Mouse (Mus musculus) kidney, postnatal 0 days (tissue): Measurements from ENCODE around the gene Gm17657. TPM values are rescaled to one million over a fixed set of nuclear protein-coding genes. Genes with fewer than 3 reads are reported as not detected.

Experiments
- ATAC-seq: fragments of 200-750 bp; cut with Nextera tagmentation; replicated peaks from 2 replicates; pipeline ENCODE4 v1.8.0; 2017; ENCODE audit warnings: low read depth, moderate number of reproducible peaks, moderate TSS enrichment, moderate library complexity; ENCODE audit not compliant: low FRiP score
- DNase-seq: peaks from one replicate; pipeline ENCODE4 v3.0.0-alpha.2; 2016; ENCODE audit warnings: low spot score
- H3K27ac ChIP-seq: fragments of 300-500 bp; sonication (generic); 2 replicates; pipeline ENCODE4 v1.5.1; 2014; ENCODE audit warnings: mild to moderate bottlenecking
- H3K27me3 ChIP-seq: fragments of 300-500 bp; sonication (generic); 2 replicates; pipeline ENCODE4 v1.6.1; 2014; ENCODE audit warnings: low read length, mixed read lengths; ENCODE audit not compliant: insufficient read depth
- H3K36me3 ChIP-seq: fragments of 300-500 bp; sonication (generic); 2 replicates; pipeline ENCODE4 v1.6.1; 2014; ENCODE audit warnings: low read length, mixed read lengths; ENCODE audit not compliant: insufficient read depth
- H3K4me1 ChIP-seq: fragments of 300-500 bp; sonication (generic); replicated peaks from 2 replicates; pipeline ENCODE4 v1.6.1; 2014; ENCODE audit warnings: antibody characterized with exemption, low read length, mixed read lengths; ENCODE audit not compliant: insufficient read depth
- H3K4me2 ChIP-seq: fragments of 300-500 bp; sonication (generic); 2 replicates; pipeline ENCODE4 v1.6.1; 2014; ENCODE audit warnings: mild to moderate bottlenecking, low read length, moderate library complexity, mixed read lengths
- H3K4me3 ChIP-seq: fragments of 300-500 bp; sonication (generic); replicated peaks from 2 replicates; pipeline ENCODE4 v1.5.1; 2014; ENCODE audit warnings: low read depth, low read length
- H3K9ac ChIP-seq: fragments of 300-500 bp; sonication (generic); 2 replicates; pipeline ENCODE4 v1.6.1; 2014; ENCODE audit warnings: low read depth, low read length
- H3K9me3 ChIP-seq: fragments of 300-500 bp; sonication (generic); replicated peaks from 2 replicates; pipeline ENCODE4 v1.6.1; 2016; ENCODE audit warnings: low read length, inconsistent platforms, mixed read lengths
- CTCF ChIP-seq: IDR thresholded peaks from 2 replicates; pipeline ENCODE4 v1.5.1; 2016; ENCODE audit warnings: antibody characterized with exemption, low read depth, mild to moderate bottlenecking, moderate library complexity
- WGBS: fragments of 180-500 bp; shearing (Covaris S2); extraction: QIAGEN DNeasy Blood & Tissue Kit; methylation state at CpG from one replicate; pipeline ENCODE4 v1.1.7; 2014; 5-methylcytosine and 5-hydroxymethylcytosine counted together
- polyA plus RNA-seq: library from polyadenylated mRNA; unstranded; fragments of >200 nt; fragmentation: Nextera tagmentation; extraction: Ambion mirVana; gene quantifications from 2 replicates; pipeline ENCODE4 v1.2.1, GENCODE M21; 2015

Gm17657 gene
- polyA plus RNA-seq, 1 experiment from 2014 or later: not detected

GRCm38 (mm10) chr17:29496211-29497070 lies 53.0 kb downstream of the Gm17657 start:
- H3K27ac ChIP-seq: no peak overlapping the region

GRCm38 (mm10) chr17:29494732-29495076 lies 54.7 kb downstream of the Gm17657 start:
- Histone ChIP-seq H3K9me3 (no peaks in the 10 kb centered on the region), H3K4me3 (no peak overlapping the region), H3K4me1 (peaks cover 6% of the 10 kb centered on the region; the same call in 1 of the 2 replicates), H3K9ac (no peak overlapping the region), H3K27me3 (no peaks in the 10 kb centered on the region), H3K4me2 (no peak overlapping the region), H3K27ac (no peak overlapping the region), H3K36me3 (peaks cover 13% of the 10 kb centered on the region)
- DNase-seq (no peak), ATAC-seq (no peak)
- 59% methylated on average over 7 of the region's 8 CpGs for WGBS
- no peak for TF ChIP-seq CTCF

More at GRCm38 (mm10) chr17:29496211-29497070, 53.0 kb downstream of the Gm17657 start:
- H3K27me3 ChIP-seq: no peaks in the 10 kb centered on the region
- WGBS: 80% methylated on average over 6 of the region's 6 CpGs
- no peak overlapping the region for H3K9ac ChIP-seq
- peaks cover 13% of the 10 kb centered on the region for H3K36me3 ChIP-seq
- no peak overlapping the region for H3K4me2 ChIP-seq
- no peak for TF ChIP-seq CTCF
- peaks cover 6% of the 10 kb centered on the region; the same call in 1 of the 2 replicates for H3K4me1 ChIP-seq
- no peak for DNase-seq
- H3K9me3 ChIP-seq: no peaks in the 10 kb centered on the region
- ATAC-seq: no peak
- no peak overlapping the region for H3K4me3 ChIP-seq

GRCm38 (mm10) chr17:29494062-29494731 lies 55.2 kb downstream of the Gm17657 start:
- H3K4me2 ChIP-seq: no peak overlapping the region
- H3K4me1 ChIP-seq: peaks cover 6% of the 10 kb centered on the region; the same call in 1 of the 2 replicates
- ATAC-seq (no peak), DNase-seq (no peak)
- no peak for TF ChIP-seq CTCF
- WGBS: 63% methylated on average over 10 of the region's 10 CpGs
- H3K27me3 ChIP-seq: no peaks in the 10 kb centered on the region
- H3K4me3 ChIP-seq: no peak overlapping the region
- no peak overlapping the region; the same call in 1 of the 2 replicates for H3K27ac ChIP-seq
- no peaks in the 10 kb centered on the region for H3K9me3 ChIP-seq
- H3K36me3 ChIP-seq: peaks cover 13% of the 10 kb centered on the region
- H3K9ac ChIP-seq: no peak overlapping the region

- Histone ChIP-seq H3K4me1 (peaks cover 6% of the 10 kb centered on the region; the same call in 1 of the 2 replicates), H3K9me3 (no peaks in the 10 kb centered on the region), H3K4me2 (peak overlapping the region; percentile 85), H3K9ac (no peak overlapping the region), H3K4me3 (peak overlapping the region; percentile 96; the same call in 1 of the 2 replicates), H3K27ac (peak overlapping the region; percentile 94; the same call in 1 of the 2 replicates), H3K36me3 (peaks cover 13% of the 10 kb centered on the region), H3K27me3 (no peaks in the 10 kb centered on the region)
- WGBS: 81% methylated on average over 11 of the region's 11 CpGs
- ATAC-seq (no peak), DNase-seq (no peak)
- no peak for TF ChIP-seq CTCF
Observed at GRCm38 (mm10) chr17:29493461-29493980, 55.9 kb downstream of the Gm17657 start.

DNA sequence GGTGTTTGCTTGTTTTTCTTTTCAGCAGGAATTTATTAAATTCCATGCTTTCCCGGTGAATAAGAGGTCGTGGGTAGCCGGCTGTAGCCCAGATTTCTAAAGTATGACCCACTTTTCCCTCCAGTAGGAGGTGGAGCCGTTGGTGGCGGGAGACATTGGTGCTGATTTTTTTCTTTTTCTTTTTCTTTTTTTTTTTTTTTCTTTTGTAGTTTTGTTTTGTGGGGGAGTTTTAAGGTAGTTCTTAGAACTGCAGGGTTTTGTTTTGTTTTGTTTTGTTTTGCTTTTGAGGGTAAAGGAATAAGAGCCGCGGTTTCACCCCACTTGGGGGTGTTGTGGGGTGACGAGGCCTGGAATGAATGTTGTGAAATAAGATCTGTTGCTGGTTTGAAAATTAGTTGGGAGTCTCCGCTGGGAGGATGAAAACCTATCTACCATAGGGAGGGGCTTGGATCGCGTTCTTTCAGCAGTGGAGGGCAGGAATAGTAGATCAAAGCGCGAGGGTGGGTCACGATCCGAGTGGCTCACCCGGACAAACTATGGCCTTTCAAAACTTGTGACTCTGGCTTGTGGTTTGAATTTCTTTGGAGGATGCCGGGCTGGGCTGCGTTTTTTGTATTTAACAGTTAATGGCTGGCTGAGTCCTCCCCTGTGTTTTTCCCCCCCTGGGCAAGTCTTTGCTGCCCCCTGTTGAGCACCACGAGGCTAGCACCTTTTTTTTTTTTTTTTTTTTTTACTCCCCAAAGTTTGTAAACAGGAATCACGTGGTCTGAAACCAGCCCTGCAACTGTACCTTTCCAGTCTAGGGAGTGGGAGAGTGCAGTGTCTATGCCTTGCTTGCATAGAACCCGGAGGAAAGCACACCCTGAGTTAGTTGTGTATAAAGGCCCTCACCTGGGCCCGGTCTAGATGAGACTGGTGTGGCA lies 56.9 kb downstream of the Gm17657 start:
- no peak for ATAC-seq
- peak; percentile 96 for DNase-seq
- H3K27ac ChIP-seq: peak overlapping the region; percentile 94
- no peaks in the 10 kb centered on the region for H3K27me3 ChIP-seq
- H3K4me1 ChIP-seq: peaks cover 6% of the 10 kb centered on the region; the same call in 1 of the 2 replicates
- no peaks in the 10 kb centered on the region for H3K9me3 ChIP-seq
- under 1% methylated on average over 22 of the region's 22 CpGs for WGBS
- H3K9ac ChIP-seq: peak overlapping the region; percentile 97
- peak; percentile 90 for TF ChIP-seq CTCF
- H3K36me3 ChIP-seq: peaks cover 13% of the 10 kb centered on the region
- peak overlapping the region; percentile 85 for H3K4me2 ChIP-seq
- H3K4me3 ChIP-seq: peak overlapping the region; percentile 96
